Mouse (Mus musculus) erythroblast, adult 5-6 weeks (primary cell): ENCODE results near the gene Ttc7. TPM values are rescaled to one million over a fixed set of nuclear protein-coding genes. Genes with fewer than 3 reads are reported as not detected.
"Not testable (repeated sequence)": the region's sequence is repeated elsewhere in the genome, so short reads cannot be mapped to it uniquely, and the experiment has no call there.

Experiments used
- ATAC-seq: replicated peaks from 2 replicates; pipeline ENCODE4 v1.8.0; 2016; ENCODE audit warnings: moderate number of reproducible peaks, mild to moderate bottlenecking, moderate TSS enrichment, inconsistent platforms; ENCODE audit not compliant: poor library complexity, low FRiP score, severe bottlenecking
- total RNA-seq, 2 experiments: library from RNA; stranded (forward) in 1 of 2; stranded (reverse) in 1 of 2; fragments of 150-400 nt in 1 of 2; fragments of 200-764, 138-1000 nt in 1 of 2; gene quantifications; 2 replicates each; pipeline versions ENCODE4 v1.2.3 to v1.2.4; 2015 to 2017; ENCODE audit warnings: low replicate concordance in 2 of 2

Gene Ttc7
- total RNA-seq, 2 experiments from 2014 or later: 17.9 to 35.7 TPM

GRCm38 (mm10) chr17:87284482-87285040 is 1.9 kb downstream of the Ttc7 start:
- no peak for ATAC-seq

DNA sequence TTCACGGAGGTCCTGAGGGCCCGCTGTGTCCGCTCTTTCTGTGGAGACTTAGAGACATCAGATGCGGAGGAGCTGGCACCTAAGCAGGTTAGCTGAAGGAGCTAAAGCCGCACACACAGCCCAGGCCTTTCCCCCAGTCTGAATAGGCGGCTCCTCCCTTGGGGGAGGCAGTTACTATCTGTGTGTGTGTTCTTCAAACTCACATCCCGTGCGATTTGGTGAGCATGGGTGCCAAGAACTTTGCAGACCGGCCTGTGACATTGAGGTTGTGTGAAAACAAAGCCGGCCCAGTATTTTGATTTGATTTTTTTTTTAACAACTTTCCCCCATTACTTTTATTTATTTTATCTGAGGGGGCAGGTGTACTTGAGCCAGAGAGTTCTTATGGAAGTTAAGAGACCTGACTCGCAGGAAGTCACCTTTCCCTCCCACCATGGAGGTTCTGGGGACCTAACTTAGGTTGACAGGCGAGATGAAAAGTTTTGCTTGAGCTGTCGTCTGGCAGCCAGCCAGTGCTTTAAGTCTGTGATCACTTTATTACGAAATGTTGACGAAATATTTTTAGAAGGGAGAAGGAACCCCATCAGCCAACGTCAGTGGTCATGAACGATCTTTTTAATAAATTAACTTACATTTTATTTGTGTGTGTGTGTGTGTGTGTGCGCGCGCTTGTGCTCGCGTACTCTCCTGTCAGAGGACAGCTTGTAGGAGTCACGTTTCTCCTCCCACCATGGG is 3.2 kb downstream of the Ttc7 start:
- no peak for ATAC-seq

DNA sequence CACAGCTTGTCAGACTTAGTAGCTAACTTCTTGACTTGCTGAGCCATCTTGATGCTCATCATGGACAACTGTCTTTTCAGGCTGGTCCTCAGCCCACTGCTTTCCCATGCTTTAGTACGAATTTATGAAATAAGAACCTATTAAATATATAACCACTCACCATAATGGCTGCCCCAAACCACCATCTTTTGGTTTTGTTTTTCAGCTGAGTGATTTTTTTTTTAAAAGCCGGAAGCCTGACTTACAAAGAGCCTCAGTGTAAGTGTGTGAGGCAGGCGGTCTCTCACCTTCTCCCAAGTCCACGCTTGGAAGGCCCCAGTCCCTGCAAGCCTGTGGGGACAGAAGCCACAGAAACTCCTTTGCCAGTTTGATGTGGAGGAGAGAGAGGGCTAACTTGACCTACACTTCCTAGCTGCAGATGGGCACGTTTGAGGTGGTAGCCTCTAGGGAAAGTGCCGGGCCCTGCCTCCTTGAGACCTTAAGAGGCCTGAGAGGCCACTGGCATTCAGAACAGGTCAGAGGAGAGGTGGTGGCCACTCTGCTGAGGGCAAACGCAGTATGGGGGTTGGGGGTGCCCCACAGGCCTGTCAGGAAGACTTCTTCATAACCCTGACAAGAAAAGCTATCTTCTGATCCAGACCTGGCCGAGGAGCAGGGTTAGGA is 3.9 kb downstream of the Ttc7 start:
- ATAC-seq: no peak

- ATAC-seq: no peak
Observed at GRCm38 (mm10) chr17:87287197-87287777, 4.6 kb downstream of the Ttc7 start.

DNA sequence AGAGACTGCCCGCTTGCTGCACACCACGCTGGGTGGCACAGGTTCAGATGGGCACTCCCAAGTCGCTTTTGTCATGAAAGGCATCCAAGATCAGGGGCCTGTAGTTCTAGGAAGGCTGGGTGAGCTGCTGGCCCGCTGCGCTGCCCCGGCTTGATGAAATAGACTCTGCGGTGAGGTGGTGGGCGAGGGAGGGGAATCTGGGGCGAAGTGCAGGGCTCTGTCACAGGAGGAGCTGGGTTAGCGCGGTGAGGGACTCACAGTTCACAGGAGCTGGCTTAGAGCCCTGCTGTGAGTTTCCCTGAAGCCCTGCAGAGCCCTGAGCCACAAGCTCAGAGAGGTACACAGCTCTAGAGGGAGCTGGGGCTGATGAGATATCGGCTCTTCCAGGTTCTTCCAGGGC is 5.4 kb downstream of the Ttc7 start:
- no peak for ATAC-seq

GRCm38 (mm10) chr17:87289367-87289766 is 6.7 kb downstream of the Ttc7 start:
- ATAC-seq: no peak

DNA sequence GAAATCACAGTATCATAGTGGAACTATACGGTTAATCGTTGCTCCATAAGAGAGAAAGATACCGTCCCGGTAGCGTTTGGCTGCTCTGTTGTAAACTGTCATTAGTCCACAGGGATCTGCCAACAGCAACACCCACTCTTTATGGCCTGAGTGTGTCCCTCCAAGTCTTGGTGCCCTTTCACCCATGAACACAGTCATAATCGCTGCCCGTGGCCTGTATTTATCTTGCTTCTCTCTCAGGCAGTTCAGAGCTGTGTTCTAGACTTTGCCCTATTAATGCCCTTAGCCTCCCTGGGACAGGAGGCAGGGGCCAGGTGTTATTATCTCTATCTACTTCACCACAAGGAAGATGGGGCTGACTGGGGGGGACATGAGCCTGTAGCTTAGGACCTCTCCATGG is 8.4 kb downstream of the Ttc7 start:
- no peak for ATAC-seq

GRCm38 (mm10) chr17:87291782-87292181 is 9.1 kb downstream of the Ttc7 start:
- ATAC-seq: no peak

DNA sequence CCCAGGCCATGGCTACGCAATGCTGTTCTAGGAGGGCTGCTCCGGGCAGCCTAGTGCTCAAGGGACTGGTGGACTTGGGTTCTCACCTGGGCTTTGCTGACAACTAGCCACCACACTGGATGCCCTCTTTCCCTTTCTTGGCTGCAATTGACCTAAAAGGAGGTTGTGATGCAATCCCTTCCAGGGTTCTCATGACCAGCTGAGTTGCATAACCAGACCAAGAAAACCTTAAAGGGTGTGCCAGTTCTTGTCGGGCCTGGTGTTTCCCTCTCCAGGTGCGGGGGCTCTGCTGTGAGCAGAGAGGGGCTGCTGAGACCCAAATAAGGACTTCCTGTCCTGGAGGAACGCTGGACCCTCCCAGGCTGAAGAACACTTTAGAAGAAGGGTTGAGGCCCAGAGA is 10.4 kb downstream of the Ttc7 start:
- ATAC-seq: no peak

- ATAC-seq: no peak
Observed at GRCm38 (mm10) chr17:87295738-87296137, 13.1 kb downstream of the Ttc7 start.

- not testable (repeated sequence) for ATAC-seq
Observed at GRCm38 (mm10) chr17:87296701-87297100, 14.0 kb downstream of the Ttc7 start.

DNA sequence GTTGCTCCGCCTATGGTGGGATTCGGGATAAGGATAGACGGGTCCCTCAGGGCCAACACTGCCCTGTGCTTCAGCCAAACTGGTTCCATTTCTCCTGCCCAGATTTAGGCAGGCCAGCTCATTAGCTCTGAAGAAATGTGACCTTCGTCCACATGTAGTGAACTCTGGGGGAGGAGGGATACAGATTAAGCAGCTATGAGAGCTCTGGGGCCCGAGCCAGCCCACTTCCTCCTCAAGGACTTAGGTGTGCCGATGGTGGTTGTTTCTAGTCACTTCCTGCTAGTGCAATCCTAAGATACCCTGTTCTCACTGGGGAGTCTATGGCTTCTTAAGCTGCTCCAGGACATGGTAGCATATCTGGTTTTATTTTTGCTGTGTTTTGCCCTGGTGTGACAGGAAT is 16.3 kb downstream of the Ttc7 start:
- no peak for ATAC-seq

- no peak for ATAC-seq
Observed at GRCm38 (mm10) chr17:87300340-87300739, 17.7 kb downstream of the Ttc7 start.

- ATAC-seq: not testable (repeated sequence)
Observed at GRCm38 (mm10) chr17:87301607-87302006, 18.9 kb downstream of the Ttc7 start.

- no peak for ATAC-seq
Observed at GRCm38 (mm10) chr17:87302014-87302794, 19.5 kb downstream of the Ttc7 start.

DNA sequence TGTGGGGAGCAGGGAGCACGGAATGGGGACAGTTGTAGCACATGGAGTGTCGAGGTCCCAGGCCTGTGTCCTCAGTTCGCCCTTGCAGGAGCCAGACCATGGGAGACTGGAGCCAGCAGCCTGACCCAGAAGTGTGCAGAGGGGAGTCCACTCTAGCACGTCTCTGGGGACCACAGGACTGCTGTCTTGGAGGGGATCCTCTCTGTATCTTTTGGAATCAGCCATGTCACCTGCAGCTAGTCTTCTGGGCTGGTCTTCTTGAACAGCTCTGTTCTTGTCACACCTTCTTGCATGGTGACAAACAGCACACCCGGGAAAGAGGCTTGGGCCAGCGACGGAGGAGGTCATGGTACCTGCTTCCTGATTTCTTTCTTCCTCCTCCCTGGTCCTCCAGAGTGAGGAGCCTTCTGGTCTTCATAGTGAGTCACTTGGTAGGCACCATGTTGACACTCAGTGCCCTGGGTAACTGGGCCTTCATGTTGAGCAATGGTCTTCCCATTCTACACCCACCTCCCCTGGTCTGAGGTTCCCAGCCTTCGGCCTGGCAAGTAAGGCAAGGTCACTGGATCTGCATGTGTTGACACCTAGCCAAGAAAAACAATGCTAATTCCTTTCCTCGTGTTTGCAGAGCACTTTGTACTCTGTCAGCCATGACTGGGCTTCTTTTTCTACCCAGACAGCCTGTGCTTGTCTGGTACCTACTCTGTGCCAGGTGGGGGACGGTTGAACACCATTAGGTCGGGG is 21.6 kb downstream of the Ttc7 start:
- ATAC-seq: no peak

DNA sequence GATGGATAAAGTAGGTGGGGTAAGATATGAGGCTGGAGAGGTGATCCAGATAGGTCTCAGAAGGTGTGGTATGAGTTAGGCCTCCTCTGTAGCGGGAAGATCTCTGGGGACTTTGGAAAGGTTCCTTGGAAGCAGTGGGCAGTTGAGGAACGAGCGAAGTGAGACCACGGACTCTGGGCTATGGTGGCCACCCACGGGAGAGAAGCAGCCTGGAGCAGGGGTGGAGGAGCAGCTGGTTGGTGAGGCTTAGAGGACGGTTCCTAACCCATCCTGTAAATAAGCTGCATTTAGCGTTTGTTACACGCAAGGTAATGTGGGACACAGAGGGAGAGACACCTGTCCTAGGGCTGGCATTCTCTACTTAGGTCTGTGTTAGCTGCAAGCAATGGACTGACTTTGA is 22.4 kb downstream of the Ttc7 start:
- ATAC-seq: no peak

DNA sequence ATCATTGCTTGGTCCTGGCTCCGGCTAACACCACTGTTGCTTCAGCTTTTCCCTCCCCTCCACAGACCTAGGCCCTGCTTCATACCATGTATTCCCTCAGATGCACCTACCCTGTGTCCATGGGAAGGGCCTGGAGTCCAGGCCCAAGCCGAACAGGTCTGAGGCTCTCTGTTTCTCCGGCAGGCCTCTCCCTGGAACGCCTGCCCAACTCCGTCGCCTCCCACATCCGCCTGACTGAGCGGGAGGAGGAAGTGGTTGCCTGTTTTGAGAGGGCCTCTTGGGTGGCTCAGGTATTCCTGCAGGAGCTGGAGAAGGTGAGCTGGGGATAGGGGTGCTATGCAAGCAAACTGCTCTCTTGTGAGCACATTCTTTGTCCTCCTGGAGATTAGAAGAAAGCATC is 24.1 kb downstream of the Ttc7 start:
- ATAC-seq: no peak

- no peak for ATAC-seq
Observed at GRCm38 (mm10) chr17:87309073-87309788, 26.5 kb downstream of the Ttc7 start.
